Mouse (Mus musculus): Measurements from ENCODE around the gene Mid1.

- TF ChIP-seq POLR2A (IDR thresholded peaks at IDR 0.05; ENCODE audit: insufficient read length, low read depth) (no peak), TCF12 (IDR thresholded peaks at IDR 0.05; ENCODE audit: insufficient read depth, poor library complexity, severe bottlenecking) (no peak), POLR2AphosphoS2 (IDR thresholded peaks at IDR 0.05; ENCODE audit: insufficient read length, low read depth) (no peak), E2F4 (IDR thresholded peaks at IDR 0.05; ENCODE audit: insufficient read depth) (no peak), REST (IDR thresholded peaks at IDR 0.05; ENCODE audit: insufficient read depth, insufficient read length) (no peak), MAX (IDR thresholded peaks at IDR 0.05; ENCODE audit: low read depth) (no peak), SRF (IDR thresholded peaks at IDR 0.05; ENCODE audit: control insufficient read depth, insufficient read length, low read depth) (no peak)
Measured at GRCm38 (mm10) chrX:169827720-169828119, 142.7 kb downstream of the Mid1 start.

Measured in myocyte (in vitro differentiated cells).